Mouse (Mus musculus): Measurements from ENCODE around the gene Mgll. TPM values are rescaled to one million over a fixed set of nuclear protein-coding genes. Genes with fewer than 3 reads are reported as not detected.

The Mgll gene
- total RNA-seq, 2 experiments from 2014 or later: 173 to 177 TPM

GRCm38 (mm10) chr6:88840791-88841513 is 116.7 kb downstream of the Mgll start:
- no peak for DNase-seq
- intact Hi-C loops (cut with DNase I): no loop called here

DNA sequence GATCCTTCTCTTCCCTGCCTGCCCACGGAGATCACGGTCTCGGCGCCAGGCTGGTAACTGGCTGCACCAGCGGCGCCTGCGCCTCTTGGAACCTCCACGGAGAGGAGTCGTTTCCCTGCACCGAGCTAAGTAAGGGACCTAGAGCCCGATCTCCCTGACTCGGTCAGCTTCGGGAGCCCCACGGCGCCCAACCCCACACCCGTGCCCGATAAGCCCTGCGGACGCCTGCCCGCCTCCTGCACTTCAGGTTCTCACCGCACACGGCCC is 117.2 kb downstream of the Mgll start:
- no peak for DNase-seq
- intact Hi-C loops (cut with DNase I): no loop called here

- intact Hi-C loops (cut with DNase I): no loop called here
- DNase-seq: peak; percentile 98 to 99
These were observed 117.8 kb downstream of the Mgll start, which contains the start of gene Abtb1 for GRCm38 (mm10) chr6:88841781-88842689. Gene Abtb1, minus strand, starts transcription at chr6:88841984.

GRCm38 (mm10) chr6:88842731-88843151 is 118.5 kb downstream of the Mgll start:
- intact Hi-C loops (cut with DNase I): no loop called here
- DNase-seq: peak in 1 of 2 experiments; percentile 50

DNA sequence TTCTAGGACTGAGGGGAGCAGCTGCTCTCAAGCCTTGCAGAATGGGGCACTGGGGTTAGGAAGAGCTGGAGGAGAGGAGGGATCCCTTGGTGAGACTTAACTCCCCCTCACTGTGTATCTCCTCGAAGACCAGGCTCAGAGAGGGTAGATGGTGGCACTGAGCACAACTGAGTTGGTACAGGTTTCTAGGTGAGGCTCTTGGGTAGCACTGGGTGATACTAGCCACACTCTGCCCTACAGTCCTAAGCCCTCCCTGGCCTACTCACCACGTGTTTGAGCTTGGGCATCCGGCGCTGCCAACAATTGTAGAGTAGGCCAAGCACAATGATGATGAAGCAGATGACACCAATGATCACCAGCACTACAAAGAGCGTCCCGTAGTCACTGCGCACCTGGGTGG is 119.0 kb downstream of the Mgll start:
- no peak for DNase-seq
- intact Hi-C loops (cut with DNase I): no loop called here

DNA sequence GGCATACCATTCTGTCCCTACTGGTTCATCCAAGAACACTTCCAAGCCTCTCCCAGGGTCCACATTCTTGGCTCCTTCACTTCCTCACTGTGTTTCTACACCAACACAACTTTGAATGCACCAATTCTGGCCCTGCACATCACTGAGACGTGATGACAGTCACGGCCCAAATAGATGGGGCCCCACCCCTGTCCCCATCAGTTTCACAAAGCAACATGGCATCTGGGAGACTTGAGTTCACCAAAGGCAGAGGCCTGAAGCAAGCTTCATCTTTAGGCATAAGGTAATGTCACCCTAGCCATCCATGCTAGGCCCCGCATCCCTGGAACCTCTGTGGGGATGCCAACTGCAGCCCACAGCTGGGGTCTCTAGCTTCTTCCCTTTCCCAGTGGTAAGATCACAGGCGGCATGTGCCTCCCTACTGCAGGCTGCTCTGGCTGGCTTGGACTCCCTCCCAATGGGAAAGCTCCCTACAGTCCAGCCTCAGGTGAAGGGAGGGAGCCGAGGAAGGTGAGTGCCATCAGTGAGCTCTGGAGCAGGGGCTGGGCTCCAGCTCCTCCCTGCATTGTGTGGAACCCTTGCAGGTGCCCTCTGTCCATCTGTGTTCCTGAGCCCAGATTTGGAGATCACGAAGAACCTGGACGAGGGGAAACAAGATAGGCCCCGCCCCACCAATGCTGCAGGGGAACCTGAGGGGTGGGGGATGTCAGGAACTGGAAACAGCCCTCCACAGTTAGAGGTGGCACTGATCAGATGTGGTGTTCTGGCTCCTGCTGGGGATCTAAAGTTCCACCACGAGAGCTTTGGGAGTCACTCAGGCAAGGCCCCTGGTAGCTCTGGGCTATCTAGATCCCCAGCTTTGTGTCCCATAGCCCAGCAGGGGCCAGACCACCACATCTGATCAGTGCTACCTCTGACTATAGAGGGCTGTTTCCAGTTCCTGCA is 119.8 kb downstream of the Mgll start:
- intact Hi-C loops (cut with DNase I): no loop called here
- DNase-seq: no peak

GRCm38 (mm10) chr6:88844901-88845565 is 120.8 kb downstream of the Mgll start:
- DNase-seq: no peak
- intact Hi-C loops (cut with DNase I): no loop called here

DNA sequence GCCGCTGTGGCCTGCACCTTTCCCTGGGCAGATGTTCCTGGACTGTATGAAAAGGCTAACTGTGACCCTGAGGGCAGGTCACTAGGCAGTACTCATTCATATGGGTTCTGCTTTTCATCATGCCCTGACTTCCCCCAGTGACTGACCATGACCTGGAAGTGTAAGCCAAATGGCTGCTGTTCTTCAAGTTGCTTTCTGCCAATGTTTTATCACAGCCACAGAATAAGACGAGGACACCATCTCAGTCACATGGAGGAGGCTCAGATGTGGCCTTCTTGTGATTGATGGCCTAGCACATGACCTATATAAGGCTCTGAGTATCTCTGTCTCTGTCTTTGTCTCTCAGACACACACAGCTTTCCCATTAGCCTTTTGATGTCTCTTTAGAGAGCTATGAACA is 123.4 kb downstream of the Mgll start:
- intact Hi-C loops (cut with DNase I): no loop called here
- no peak for DNase-seq

GRCm38 (mm10) chr6:88849270-88849669 is 125.1 kb downstream of the Mgll start:
- peak in 1 of 2 experiments; percentile 45 for DNase-seq
- intact Hi-C loops (cut with DNase I): no loop called here

DNA sequence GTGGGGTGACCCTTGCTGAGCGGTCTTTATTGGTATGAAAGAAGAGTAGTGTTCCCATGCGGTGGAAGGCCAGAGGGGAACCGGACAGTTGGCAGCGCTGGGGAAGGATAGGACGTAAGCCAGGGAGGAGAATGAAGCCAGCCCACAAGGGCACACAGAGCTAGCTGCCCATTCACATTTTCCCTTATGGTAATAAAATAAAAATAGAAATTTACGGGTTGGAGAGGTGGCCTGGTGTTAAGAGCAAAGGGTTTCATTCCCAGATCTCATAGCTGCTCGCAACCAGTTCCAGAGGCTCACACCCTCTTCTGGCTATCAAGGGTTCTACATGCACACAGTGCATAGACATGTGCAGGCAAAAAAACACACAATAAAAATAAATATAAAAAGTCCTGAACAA is 125.8 kb downstream of the Mgll start:
- intact Hi-C loops (cut with DNase I): no loop called here

DNA sequence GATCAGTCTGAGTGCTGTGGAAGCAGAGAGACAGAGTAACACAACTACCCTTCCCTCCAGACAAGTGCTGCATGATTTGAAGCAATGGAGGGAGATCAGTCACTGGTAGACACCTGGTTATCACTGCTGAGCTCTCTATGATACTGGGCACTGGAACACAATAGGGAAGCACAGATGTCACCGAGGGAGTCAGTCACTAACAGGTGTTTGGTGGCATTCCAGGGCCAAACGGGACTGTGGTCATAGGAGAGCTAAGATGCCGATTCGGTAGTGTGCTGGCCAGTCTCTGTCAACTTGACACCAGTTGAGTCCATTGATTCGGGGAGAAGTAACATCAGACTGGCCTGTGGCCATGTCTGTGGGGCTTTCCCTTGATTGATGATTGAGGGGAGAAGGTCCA is 130.3 kb downstream of the Mgll start:
- no peak for DNase-seq
- intact Hi-C loops (cut with DNase I): loop anchor here (2.0 kb wide), 1 partner anchor 306 kb away; no protein-coding TSS in a partner anchor

More for the DNA sequence above, 125.8 kb downstream of the Mgll start:
- DNase-seq: no peak

DNA sequence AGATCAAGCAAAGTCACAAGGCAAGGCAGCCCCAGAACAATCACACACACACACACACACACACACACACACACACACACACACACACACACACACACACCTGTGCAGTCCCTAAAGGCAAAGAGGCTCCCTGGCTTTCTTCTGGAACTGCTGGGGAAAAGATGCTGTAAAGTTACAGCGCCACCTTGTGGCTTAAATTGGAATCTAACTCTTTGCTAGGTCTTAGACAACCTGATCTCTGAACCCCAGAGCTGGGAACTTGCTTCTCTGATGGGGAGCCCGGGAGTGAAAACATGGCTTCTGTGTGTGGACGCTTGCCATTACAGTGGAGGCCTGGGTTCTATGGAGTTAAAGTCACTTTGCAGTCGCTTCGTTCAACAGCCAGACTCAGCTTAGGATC is 131.4 kb downstream of the Mgll start:
- intact Hi-C loops (cut with DNase I): loop anchor here (2.0 kb wide), 1 partner anchor 307 kb away; no protein-coding TSS in a partner anchor
- DNase-seq: peak; percentile 52 to 84

DNA sequence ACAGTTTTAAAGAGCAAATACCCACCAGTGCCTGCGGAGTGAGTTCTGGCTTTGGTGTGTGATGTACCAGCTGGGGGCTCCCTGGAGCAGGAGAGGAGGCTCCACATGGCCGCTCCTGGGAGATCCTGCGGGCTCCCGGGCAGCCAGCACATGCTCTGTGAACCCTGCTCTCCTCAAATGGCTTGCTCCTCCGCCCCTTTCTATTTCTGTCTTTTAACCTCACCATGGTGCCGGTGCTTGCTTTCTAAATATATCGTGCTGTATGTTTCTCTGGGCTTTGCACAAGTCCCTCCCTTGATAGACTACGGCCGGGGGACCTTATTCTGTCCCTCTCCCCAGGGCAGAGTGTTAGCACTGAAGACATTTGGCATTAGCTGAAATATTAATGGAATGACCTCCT is 133.0 kb downstream of the Mgll start:
- DNase-seq: peak; percentile 54 to 59
- intact Hi-C loops (cut with DNase I): no loop called here

DNA sequence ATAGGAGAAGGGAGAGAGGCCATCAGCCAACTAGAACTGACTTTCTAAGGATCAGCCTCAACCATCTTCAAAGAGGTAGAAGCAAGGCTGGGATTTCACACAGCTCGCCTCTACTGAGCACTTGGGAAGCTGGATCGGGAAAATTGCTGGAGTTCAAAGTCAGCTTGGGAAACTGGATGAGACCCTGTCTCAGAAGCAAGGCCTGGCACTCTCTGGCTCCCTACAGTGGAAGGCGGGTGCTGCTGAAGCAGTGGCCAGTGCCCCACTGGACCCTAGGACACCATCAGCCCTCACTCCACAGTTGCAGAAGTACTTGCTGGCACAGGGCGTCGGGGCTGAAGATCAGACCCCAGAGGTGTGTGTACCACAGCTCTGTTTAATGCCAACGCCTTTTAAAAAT is 133.6 kb downstream of the Mgll start:
- no peak for DNase-seq
- intact Hi-C loops (cut with DNase I): no loop called here

- no peak for DNase-seq
- intact Hi-C loops (cut with DNase I): no loop called here
These were observed 134.1 kb downstream of the Mgll start for GRCm38 (mm10) chr6:88858341-88858740.

GRCm38 (mm10) chr6:88860914-88861313 is 136.7 kb downstream of the Mgll start:
- DNase-seq: peak in 1 of 2 experiments; percentile 46
- intact Hi-C loops (cut with DNase I): loop anchor here (10.0 kb wide), 1 partner anchor 746 kb away; no protein-coding TSS in a partner anchor

DNA sequence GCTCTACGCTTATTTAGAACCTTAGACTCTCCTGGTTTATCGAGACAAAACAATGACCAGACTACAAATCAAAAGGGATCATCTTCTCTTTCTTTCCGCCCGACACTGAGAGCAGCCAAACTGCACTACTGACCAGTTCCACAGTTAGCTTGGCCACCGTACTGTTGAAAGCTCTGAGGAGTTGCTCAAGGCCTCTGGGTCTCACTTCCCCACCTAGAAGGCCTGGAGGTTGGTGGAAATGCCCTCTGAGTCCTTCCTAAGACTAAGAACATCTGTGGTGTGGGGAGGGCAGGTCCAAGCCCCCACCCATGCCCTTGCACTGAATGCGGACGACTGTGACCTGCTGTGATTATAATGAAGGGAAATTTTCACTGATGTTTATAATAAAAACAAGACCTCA is 141.5 kb downstream of the Mgll start:
- intact Hi-C loops (cut with DNase I): loop anchor here (10.0 kb wide), 1 partner anchor 751 kb away; no protein-coding TSS in a partner anchor

GRCm38 (mm10) chr6:88869459-88869858 is 145.2 kb downstream of the Mgll start:
- intact Hi-C loops (cut with DNase I): loop anchor here (10.0 kb wide), 1 partner anchor 755 kb away; no protein-coding TSS in a partner anchor

More for the DNA sequence above, 141.5 kb downstream of the Mgll start:
- no peak for DNase-seq

GRCm38 (mm10) chr6:88870594-88870993 is 146.4 kb downstream of the Mgll start:
- peak in 1 of 2 experiments; percentile 21 for DNase-seq
- intact Hi-C loops (cut with DNase I): no loop called here

More at GRCm38 (mm10) chr6:88869459-88869858, 145.2 kb downstream of the Mgll start:
- DNase-seq: no peak

- no peak for DNase-seq
- intact Hi-C loops (cut with DNase I): no loop called here
These were observed 147.3 kb downstream of the Mgll start for GRCm38 (mm10) chr6:88871546-88871945.

Data from heart, postnatal 14 days (tissue).